Mouse (Mus musculus): ENCODE measurements at regions not wholly inside any gene's neighbourhood (a gene's known extent, or its start where the extent isn't known, plus 50 kb on each side); places are given as distances from the start of the nearest gene placed in this dataset.

DNA sequence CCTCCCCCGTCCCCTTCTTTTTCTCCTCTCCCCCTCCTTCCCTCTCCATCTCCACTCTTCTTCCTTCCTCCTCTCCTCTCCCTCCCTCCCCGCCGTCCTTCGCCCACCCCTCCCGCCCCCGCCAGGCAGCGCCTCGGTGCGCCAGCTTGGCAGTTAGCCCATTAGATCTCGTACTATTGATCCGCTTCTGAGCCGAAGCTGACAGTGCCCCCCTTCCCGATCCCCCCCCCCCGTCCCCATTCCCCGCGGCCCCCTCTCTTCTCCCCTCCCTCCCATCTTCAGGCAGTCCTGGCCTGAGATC, 62.2 kb upstream of the Btrc start:
- no peak for TF ChIP-seq CTCF (IDR thresholded peaks at IDR 0.05; ENCODE audit: low read depth)
- no peak for TF ChIP-seq EP300 (optimal IDR thresholded peaks at IDR 0.05)

Data from stomach, postnatal 0 days (tissue).